Mouse (Mus musculus) spleen, adult 18-20 months (tissue): ENCODE data around the gene Topaz1.
"Not testable (repeated sequence)": the region's sequence is repeated elsewhere in the genome, so short reads cannot be mapped to it uniquely, and the experiment has no call there.

Source experiments
- DNase-seq, 2 experiments: peaks; one replicate each; pipeline ENCODE4 v3.0.0; 2022; ENCODE audit warnings: mixed read lengths in 2 of 2

The Topaz1 gene

GRCm38 (mm10) chr9:122814775-122815174, 67.6 kb downstream of the Topaz1 start:
- no peak for DNase-seq

GRCm38 (mm10) chr9:122815239-122815851, 68.2 kb downstream of the Topaz1 start:
- no peak for DNase-seq

- DNase-seq, result no peak
Measured at GRCm38 (mm10) chr9:122823374-122824017, 76.3 kb downstream of the Topaz1 start.

GRCm38 (mm10) chr9:122826743-122827142, 79.6 kb downstream of the Topaz1 start:
- DNase-seq, result no peak

GRCm38 (mm10) chr9:122829826-122830380, 82.8 kb downstream of the Topaz1 start:
- DNase-seq, result no peak

GRCm38 (mm10) chr9:122836126-122836525, 89.0 kb downstream of the Topaz1 start:
- DNase-seq, result no peak

- DNase-seq, result no peak
Measured at GRCm38 (mm10) chr9:122836790-122837189, 89.6 kb downstream of the Topaz1 start.

- no peak for DNase-seq
Measured at GRCm38 (mm10) chr9:122837216-122837615, 90.1 kb downstream of the Topaz1 start.

GRCm38 (mm10) chr9:122837680-122838079, 90.5 kb downstream of the Topaz1 start:
- no peak for DNase-seq

- no peak for DNase-seq
Measured at GRCm38 (mm10) chr9:122843760-122844159, 96.6 kb downstream of the Topaz1 start, which contains the start of gene Gm35549. TSS of gene Gm35549 (minus strand) at chr9:122844035.

GRCm38 (mm10) chr9:122845621-122846020, 98.5 kb downstream of the Topaz1 start:
- no peak for DNase-seq

- no peak for DNase-seq
Measured at GRCm38 (mm10) chr9:122846156-122846555, 99.0 kb downstream of the Topaz1 start.

GRCm38 (mm10) chr9:122847811-122848311, 100.7 kb downstream of the Topaz1 start:
- DNase-seq, result not testable (repeated sequence)
